Mouse (Mus musculus) hindbrain, embryonic 14.5 days (tissue): ENCODE measurements around the gene Fuz. TPM values are rescaled to one million over a fixed set of nuclear protein-coding genes. Genes with fewer than 3 reads are reported as not detected.

ENCODE experiments used
- ATAC-seq: fragments of 200-750 bp; cut with Nextera tagmentation; 2 replicates; pipeline ENCODE4 v1.8.0; 2017; ENCODE audit warnings: moderate number of reproducible peaks, mild to moderate bottlenecking, moderate TSS enrichment, moderate library complexity; ENCODE audit not compliant: low FRiP score
- DNase-seq: peaks from one replicate; pipeline ENCODE4 v3.0.0-alpha.2; 2015; ENCODE audit warnings: low spot score
- H3K27ac ChIP-seq: fragments of 300-500 bp; sonication (generic); 2 replicates; pipeline ENCODE4 v1.5.1; 2014; ENCODE audit warnings: mild to moderate bottlenecking, moderate library complexity
- H3K27me3 ChIP-seq: fragments of 300-500 bp; sonication (generic); 2 replicates; pipeline ENCODE4 v1.6.1; 2014; ENCODE audit warnings: mild to moderate bottlenecking, low read length, mixed read lengths; ENCODE audit not compliant: control insufficient read depth, insufficient read depth
- H3K36me3 ChIP-seq: fragments of 300-500 bp; sonication (generic); replicated peaks from 2 replicates; pipeline ENCODE4 v1.6.1; 2014; ENCODE audit not compliant: control insufficient read depth, insufficient read depth
- H3K4me1 ChIP-seq: fragments of 300-500 bp; sonication (generic); replicated peaks from 2 replicates; pipeline ENCODE4 v1.6.1; 2014; ENCODE audit warnings: antibody characterized with exemption, low read length, mixed read lengths; ENCODE audit not compliant: control insufficient read depth, insufficient read depth
- H3K4me2 ChIP-seq: fragments of 300-500 bp; sonication (generic); replicated peaks from 2 replicates; pipeline ENCODE4 v1.6.1; 2014; ENCODE audit warnings: mild to moderate bottlenecking, moderate library complexity
- H3K4me3 ChIP-seq: fragments of 300-500 bp; sonication (generic); replicated peaks from 2 replicates; pipeline ENCODE4 v1.5.1; 2014; ENCODE audit warnings: mild to moderate bottlenecking, low read length
- H3K9ac ChIP-seq: fragments of 300-500 bp; sonication (generic); 2 replicates; pipeline ENCODE4 v1.6.1; 2014
- H3K9me3 ChIP-seq: fragments of 300-500 bp; sonication (generic); 2 replicates; pipeline ENCODE4 v1.6.1; 2016; ENCODE audit warnings: low read length; ENCODE audit not compliant: control insufficient read depth
- WGBS: fragments of 180-500 bp; shearing (Covaris S2); extraction: QIAGEN DNeasy Blood & Tissue Kit; methylation state at CpG from one replicate; pipeline ENCODE4 v1.1.7; 2014; 5-methylcytosine and 5-hydroxymethylcytosine counted together
- polyA plus RNA-seq: library from polyadenylated mRNA; unstranded; fragments of >200 nt; fragmentation: Nextera tagmentation; extraction: Ambion mirVana; gene quantifications from 2 replicates; pipeline ENCODE4 v1.2.1, GENCODE M21; 2014

The Fuz gene
- polyA plus RNA-seq, 1 experiment from 2014 or later: 15.9 TPM

- Histone ChIP-seq H3K4me1 (peaks cover 53% of the 10 kb centered on the region), H3K9ac (no peak overlapping the region), H3K36me3 (peaks cover 16% of the 10 kb centered on the region), H3K27me3 (no peaks in the 10 kb centered on the region), H3K4me2 (no peak overlapping the region), H3K4me3 (no peak overlapping the region), H3K27ac (peak overlapping the region; percentile 96), H3K9me3 (no peaks in the 10 kb centered on the region)
- ATAC-seq (no peak), DNase-seq (no peak)
- 89% methylated on average over 3 of the region's 3 CpGs for WGBS
Measured at GRCm38 (mm10) chr7:44894175-44894574, 1.7 kb upstream of the Fuz start.

GRCm38 (mm10) chr7:44895206-44895592 lies 680 bp upstream of the Fuz start:
- peaks cover 20% of the 10 kb centered on the region for H3K36me3 ChIP-seq
- peak overlapping the region; percentile 38 for H3K9ac ChIP-seq
- H3K4me1 ChIP-seq: peaks cover 52% of the 10 kb centered on the region
- H3K27me3 ChIP-seq: no peaks in the 10 kb centered on the region
- peak overlapping the region; percentile 51 for H3K4me3 ChIP-seq
- H3K4me2 ChIP-seq: peak overlapping the region; percentile 61
- WGBS: 17% methylated on average over 7 of the region's 7 CpGs
- peak overlapping the region; percentile 91 for H3K27ac ChIP-seq
- ATAC-seq: no peak
- DNase-seq: no peak
- H3K9me3 ChIP-seq: no peaks in the 10 kb centered on the region

- Histone ChIP-seq H3K27ac (peak overlapping the region; percentile 91), H3K4me2 (peak overlapping the region; percentile 61), H3K4me1 (peaks cover 44% of the 10 kb centered on the region), H3K27me3 (no peaks in the 10 kb centered on the region), H3K9me3 (no peaks in the 10 kb centered on the region), H3K4me3 (peak overlapping the region; percentile 51), H3K36me3 (peaks cover 25% of the 10 kb centered on the region), H3K9ac (peak overlapping the region; percentile 64)
- ATAC-seq: no peak
- no peak for DNase-seq
- 31% methylated on average over 10 of the region's 10 CpGs for WGBS
Measured at GRCm38 (mm10) chr7:44896499-44896898, 620 bp downstream of the Fuz start.

- DNase-seq (no peak), ATAC-seq (no peak)
- no peaks in the 10 kb centered on the region for H3K9me3 ChIP-seq
- no peak overlapping the region for H3K27ac ChIP-seq
- H3K9ac ChIP-seq: no peak overlapping the region
- WGBS: 34% methylated on average over 18 of the region's 19 CpGs
- no peaks in the 10 kb centered on the region for H3K27me3 ChIP-seq
- peaks cover 36% of the 10 kb centered on the region for H3K4me1 ChIP-seq
- H3K36me3 ChIP-seq: peaks cover 46% of the 10 kb centered on the region
- no peak overlapping the region for H3K4me3 ChIP-seq
- no peak overlapping the region for H3K4me2 ChIP-seq
Measured at GRCm38 (mm10) chr7:44898607-44899006, 2.7 kb downstream of the Fuz start.

GRCm38 (mm10) chr7:44900632-44901031 lies 4.8 kb downstream of the Fuz start:
- H3K9ac ChIP-seq: no peak overlapping the region
- no peaks in the 10 kb centered on the region for H3K27me3 ChIP-seq
- 84% methylated on average over 11 of the region's 11 CpGs for WGBS
- no peaks in the 10 kb centered on the region for H3K9me3 ChIP-seq
- H3K4me1 ChIP-seq: peaks cover 19% of the 10 kb centered on the region
- H3K27ac ChIP-seq: no peak overlapping the region
- ATAC-seq (no peak), DNase-seq (no peak)
- no peak overlapping the region for H3K4me2 ChIP-seq
- H3K36me3 ChIP-seq: peaks cover 66% of the 10 kb centered on the region
- H3K4me3 ChIP-seq: no peak overlapping the region

GRCm38 (mm10) chr7:44901230-44901722 lies 5.4 kb downstream of the Fuz start:
- H3K36me3 ChIP-seq: peaks cover 73% of the 10 kb centered on the region
- no peaks in the 10 kb centered on the region for H3K27me3 ChIP-seq
- no peaks in the 10 kb centered on the region for H3K9me3 ChIP-seq
- no peak overlapping the region; the same call in 1 of the 2 replicates for H3K4me3 ChIP-seq
- H3K27ac ChIP-seq: peak overlapping the region; percentile 26; the same call in 1 of the 2 replicates
- 17% methylated on average over 21 of the region's 21 CpGs for WGBS
- ATAC-seq (no peak), DNase-seq (peak; percentile 41)
- peaks cover 18% of the 10 kb centered on the region for H3K4me1 ChIP-seq
- H3K9ac ChIP-seq: 0 out of 2 replicates have a peak overlapping the region, but pooled peaks have one; percentile 16
- peak overlapping the region; percentile 39 for H3K4me2 ChIP-seq

GRCm38 (mm10) chr7:44905430-44905829 lies 9.6 kb downstream of the Fuz start:
- H3K36me3 ChIP-seq: peaks cover 99% of the 10 kb centered on the region
- no peaks in the 10 kb centered on the region for H3K27me3 ChIP-seq
- H3K9ac ChIP-seq: no peak overlapping the region
- no peak overlapping the region for H3K4me2 ChIP-seq
- ATAC-seq: no peak
- no peak overlapping the region for H3K4me3 ChIP-seq
- H3K4me1 ChIP-seq: peaks cover 7% of the 10 kb centered on the region; the same call in 1 of the 2 replicates
- WGBS: 91% methylated on average over 20 of the region's 20 CpGs
- no peaks in the 10 kb centered on the region for H3K9me3 ChIP-seq
- H3K27ac ChIP-seq: no peak overlapping the region
- DNase-seq: no peak

- no peak for DNase-seq
- no peak overlapping the region for H3K27ac ChIP-seq
- no peak overlapping the region for H3K4me2 ChIP-seq
- no peaks in the 10 kb centered on the region for H3K9me3 ChIP-seq
- H3K27me3 ChIP-seq: no peaks in the 10 kb centered on the region
- H3K36me3 ChIP-seq: peaks cover 98% of the 10 kb centered on the region
- no peak for ATAC-seq
- H3K4me1 ChIP-seq: no peaks in the 10 kb centered on the region
- 92% methylated on average over 15 of the region's 15 CpGs for WGBS
- no peak overlapping the region for H3K9ac ChIP-seq
- H3K4me3 ChIP-seq: no peak overlapping the region
Measured at GRCm38 (mm10) chr7:44908706-44909476, 13.0 kb downstream of the Fuz start.

GRCm38 (mm10) chr7:44914396-44914795 lies 18.5 kb downstream of the Fuz start:
- Histone ChIP-seq H3K4me2 (no peak overlapping the region), H3K36me3 (peaks cover 71% of the 10 kb centered on the region)
- WGBS: 92% methylated on average over 2 of the region's 2 CpGs

More at GRCm38 (mm10) chr7:44914396-44914795, 18.5 kb downstream of the Fuz start:
- H3K9ac ChIP-seq: no peak overlapping the region
- H3K4me3 ChIP-seq: no peak overlapping the region
- H3K27ac ChIP-seq: no peak overlapping the region
- DNase-seq (no peak), ATAC-seq (no peak)
- H3K4me1 ChIP-seq: no peaks in the 10 kb centered on the region
- H3K27me3 ChIP-seq: no peaks in the 10 kb centered on the region
- H3K9me3 ChIP-seq: no peaks in the 10 kb centered on the region
